Mouse (Mus musculus) left cerebral cortex, adult 11 months (tissue): ENCODE measurements around the gene Amot.

ENCODE experiments used
- DNase-seq: peaks from one replicate; pipeline ENCODE4 v3.0.0; 2022; ENCODE audit warnings: low spot score

Gene Amot

GRCm38 (mm10) chrX:145504717-145505415 is at the start of gene Amot:
Amot (minus strand) TSS chrX:145505181.
- peak; percentile 42 for DNase-seq

DNA sequence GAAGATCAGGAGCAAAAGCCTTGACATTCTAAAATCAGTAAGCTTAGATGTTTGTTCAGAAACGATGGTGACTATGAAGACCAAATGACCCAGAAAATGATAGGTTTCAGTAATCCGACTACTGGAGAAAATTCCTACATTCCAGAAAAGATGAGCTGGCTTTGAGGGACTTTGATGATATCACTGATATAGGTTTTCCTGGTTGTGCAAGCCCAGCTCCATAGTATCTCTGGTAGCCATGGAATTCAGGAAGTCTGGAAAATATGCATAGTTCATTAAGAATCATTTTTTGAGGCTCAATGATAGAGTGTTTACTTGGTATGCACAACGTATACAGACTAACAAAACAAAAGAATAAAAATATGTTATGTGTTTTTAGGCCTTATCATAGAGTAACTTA is 40.1 kb upstream of the Amot start:
- DNase-seq, result no peak

GRCm38 (mm10) chrX:145543602-145544490 is 38.9 kb upstream of the Amot start:
- DNase-seq, result no peak

DNA sequence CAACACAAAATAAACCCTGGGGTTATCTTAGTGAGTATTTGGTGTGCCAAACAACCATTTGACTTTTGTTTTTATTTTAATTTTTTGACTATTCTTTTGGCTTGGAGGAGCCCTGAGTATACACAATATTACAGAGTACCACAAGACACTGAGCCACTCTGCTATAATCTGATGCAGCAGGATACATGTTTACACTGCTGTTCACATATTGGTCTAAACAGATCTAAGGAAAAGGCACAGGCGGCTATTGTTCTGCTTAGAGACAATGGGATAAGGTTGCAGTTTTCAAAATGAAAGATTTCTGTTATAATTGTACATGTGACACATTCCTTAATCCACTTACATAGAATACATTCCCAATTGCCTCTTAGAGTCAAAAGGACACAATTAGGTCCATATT is 36.1 kb upstream of the Amot start:
- DNase-seq, result no peak

- DNase-seq, result no peak
Observed at GRCm38 (mm10) chrX:145540321-145540720, 35.3 kb upstream of the Amot start.

- DNase-seq, result no peak
Observed at GRCm38 (mm10) chrX:145529602-145530001, 24.6 kb upstream of the Amot start.

- no peak for DNase-seq
Observed at GRCm38 (mm10) chrX:145516322-145517066, 11.5 kb upstream of the Amot start.

GRCm38 (mm10) chrX:145515498-145516158 is 10.6 kb upstream of the Amot start:
- no peak for DNase-seq

GRCm38 (mm10) chrX:145510675-145511074 is 5.7 kb upstream of the Amot start:
- DNase-seq, result no peak

DNA sequence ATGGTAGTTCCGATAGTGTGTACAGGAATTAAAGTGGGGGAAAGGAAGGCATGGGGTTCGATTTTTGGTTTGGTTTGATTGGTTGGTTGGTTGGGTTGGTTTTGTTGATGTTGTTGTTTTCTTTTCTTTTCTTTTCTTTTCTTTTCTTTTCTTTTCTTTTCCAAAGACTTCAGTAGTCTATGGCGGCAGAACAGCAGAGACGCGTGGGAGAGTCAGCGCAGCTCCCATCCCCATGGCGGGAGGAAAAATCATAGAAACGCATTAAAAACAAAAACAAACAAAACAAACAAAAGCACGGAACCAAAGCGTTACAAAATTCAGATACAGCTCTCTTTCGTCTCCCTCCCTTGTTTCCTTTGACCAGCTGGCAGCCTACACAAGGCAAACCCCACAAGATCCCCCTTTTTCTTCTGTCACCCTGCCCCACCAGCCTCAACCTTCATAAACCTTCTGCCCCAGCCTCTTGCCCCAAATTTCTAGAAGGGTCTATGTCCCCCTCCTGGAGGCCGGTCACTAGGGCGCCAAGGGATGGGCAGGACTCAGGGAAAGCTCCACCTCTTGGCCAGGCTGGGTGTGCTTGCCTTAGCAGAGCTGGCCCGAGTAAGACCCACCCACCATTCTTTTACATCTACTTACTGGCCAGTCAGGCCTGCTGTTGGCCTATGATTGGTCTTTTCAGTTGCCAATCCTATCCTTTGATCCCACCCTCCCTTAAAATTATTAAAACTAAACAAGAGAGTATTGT is 648 bp upstream of the Amot start:
- peak; percentile 58 for DNase-seq

- DNase-seq, result no peak
Observed at GRCm38 (mm10) chrX:145501666-145502355, 3.2 kb downstream of the Amot start.

DNA sequence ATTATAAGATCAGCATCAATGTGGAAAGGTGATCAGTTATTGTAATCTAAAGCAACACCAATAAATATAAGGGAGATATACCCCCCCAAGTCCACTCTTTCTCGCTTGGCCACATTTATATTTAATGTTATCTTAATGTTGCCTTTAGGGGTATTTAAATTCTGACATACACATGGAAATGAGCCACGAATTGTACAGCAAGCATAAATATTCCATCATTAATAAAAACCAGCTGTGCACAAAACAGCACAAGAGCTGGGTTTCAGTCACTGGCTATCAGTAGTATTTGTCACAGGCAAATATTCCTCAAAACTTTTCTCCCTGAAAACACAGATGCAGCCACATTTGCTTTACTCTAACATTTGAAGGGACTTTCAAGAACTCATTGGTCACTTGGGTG is 5.9 kb downstream of the Amot start:
- no peak for DNase-seq

DNA sequence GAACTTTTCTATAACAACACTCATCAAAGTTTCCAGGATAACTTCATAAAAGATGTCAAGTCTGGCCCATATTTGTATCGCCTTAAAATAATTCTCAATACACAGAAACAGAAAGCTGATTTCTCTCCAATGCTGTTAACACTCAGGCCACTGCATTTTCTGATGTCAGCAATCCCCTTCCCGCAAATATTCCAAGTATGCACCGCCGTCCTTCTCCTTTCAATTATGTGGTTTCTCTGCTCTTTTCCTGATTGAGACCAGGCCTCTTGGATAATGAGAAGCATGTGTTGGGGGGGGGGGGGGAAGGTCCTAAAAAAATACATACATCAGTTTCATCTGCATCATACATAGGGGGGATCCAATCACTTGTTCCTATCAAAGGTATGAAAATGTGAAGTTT is 6.3 kb downstream of the Amot start:
- no peak for DNase-seq

DNA sequence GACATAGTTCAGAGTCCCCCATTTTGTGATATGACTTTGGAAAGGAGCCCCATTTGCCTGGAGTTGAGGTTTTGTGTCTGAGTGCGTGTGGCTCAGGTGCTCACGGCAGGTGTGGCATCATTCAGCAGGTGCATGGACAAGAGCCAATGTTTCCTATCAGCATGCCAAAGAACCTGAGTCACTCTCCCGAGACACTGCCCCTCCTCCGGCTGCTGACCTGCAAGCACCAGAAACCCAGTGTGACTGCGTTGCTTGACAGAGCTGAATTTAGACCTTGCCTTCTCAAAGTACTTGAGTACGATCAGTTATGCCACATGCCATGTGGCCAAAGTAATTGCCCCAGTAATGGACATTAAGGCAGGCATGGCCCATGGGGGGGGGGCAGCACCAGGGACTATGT is 7.5 kb downstream of the Amot start:
- no peak for DNase-seq

GRCm38 (mm10) chrX:145495381-145495780 is 9.6 kb downstream of the Amot start:
- DNase-seq, result no peak

- no peak for DNase-seq
Observed at GRCm38 (mm10) chrX:145490821-145491220, 14.2 kb downstream of the Amot start.

DNA sequence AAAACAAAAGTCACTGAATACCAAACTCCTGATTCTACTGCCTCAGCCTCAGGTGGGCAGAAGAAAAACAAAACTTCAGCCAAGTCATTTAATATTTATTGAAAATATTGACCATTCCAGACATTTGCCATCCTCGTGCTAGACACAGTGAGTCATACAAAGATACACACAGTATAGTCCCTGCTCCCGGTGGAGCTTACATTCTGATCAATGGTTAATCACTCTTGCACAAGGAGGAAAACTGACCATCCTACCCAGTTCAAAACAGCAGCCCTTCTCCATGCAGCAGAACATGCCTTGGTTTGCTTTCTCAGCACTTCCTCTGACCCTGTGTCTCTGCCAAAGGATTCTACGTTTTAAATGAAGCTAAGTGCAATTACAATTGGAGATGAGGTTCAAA is 14.6 kb downstream of the Amot start:
- no peak for DNase-seq

- DNase-seq, result no peak
Observed at GRCm38 (mm10) chrX:145489950-145490349, 15.0 kb downstream of the Amot start.

GRCm38 (mm10) chrX:145485495-145485894 is 19.5 kb downstream of the Amot start:
- no peak for DNase-seq

- DNase-seq, result no peak
Observed at GRCm38 (mm10) chrX:145483486-145484055, 21.4 kb downstream of the Amot start.
